Mouse (Mus musculus) embryonic facial prominence, embryonic 14.5 days (tissue): ENCODE data around the gene Rbm45. TPM values are rescaled to one million over a fixed set of nuclear protein-coding genes. Genes with fewer than 3 reads are reported as not detected.

Experiments used
- ATAC-seq: fragments of 200-750 bp; cut with Nextera tagmentation; 2 replicates; pipeline ENCODE4 v1.8.0; 2017; ENCODE audit warnings: low read depth, moderate number of reproducible peaks, moderate TSS enrichment
- DNase-seq: peaks from one replicate; pipeline ENCODE4 v3.0.0-alpha.2; 2015; ENCODE audit warnings: low spot score
- H3K27ac ChIP-seq: fragments of 300-500 bp; sonication (generic); replicated peaks from 2 replicates; pipeline ENCODE4 v1.5.1; 2014; ENCODE audit warnings: low read depth, mild to moderate bottlenecking, low read length, moderate library complexity
- H3K27me3 ChIP-seq: fragments of 300-500 bp; sonication (generic); replicated peaks from 2 replicates; pipeline ENCODE4 v1.6.1; 2014; ENCODE audit warnings: low read length; ENCODE audit not compliant: control insufficient read depth, insufficient read depth
- H3K36me3 ChIP-seq: fragments of 300-500 bp; sonication (generic); 2 replicates; pipeline ENCODE4 v1.6.1; 2014; ENCODE audit warnings: low read length, mixed read lengths; ENCODE audit not compliant: control insufficient read depth, insufficient read depth
- H3K4me1 ChIP-seq: fragments of 300-500 bp; sonication (generic); 2 replicates; pipeline ENCODE4 v1.6.1; 2014; ENCODE audit warnings: antibody characterized with exemption, low read length; ENCODE audit not compliant: control insufficient read depth, insufficient read depth
- H3K4me2 ChIP-seq: fragments of 300-500 bp; sonication (generic); 2 replicates; pipeline ENCODE4 v1.6.1; 2014; ENCODE audit warnings: low read depth, mild to moderate bottlenecking, low read length, moderate library complexity, mixed read lengths
- H3K4me3 ChIP-seq: fragments of 300-500 bp; sonication (generic); 2 replicates; pipeline ENCODE4 v1.5.1; 2014; ENCODE audit warnings: low read depth, mild to moderate bottlenecking, low read length
- H3K9ac ChIP-seq: fragments of 300-500 bp; sonication (generic); 2 replicates; pipeline ENCODE4 v1.6.1; 2014; ENCODE audit warnings: low read depth, mild to moderate bottlenecking, low read length, moderate library complexity, mixed read lengths
- H3K9me3 ChIP-seq: fragments of 300-500 bp; sonication (generic); 2 replicates; pipeline ENCODE4 v1.6.1; 2016; ENCODE audit warnings: low read length; ENCODE audit not compliant: control insufficient read depth
- WGBS: fragments of 180-500 bp; shearing (Covaris S2); extraction: QIAGEN DNeasy Blood & Tissue Kit; methylation state at CpG from one replicate; pipeline ENCODE4 v1.1.7; 2014; 5-methylcytosine and 5-hydroxymethylcytosine counted together
- polyA plus RNA-seq: library from polyadenylated mRNA; unstranded; fragments of >200 nt; fragmentation: Nextera tagmentation; extraction: Ambion mirVana; gene quantifications from 2 replicates; pipeline ENCODE4 v1.2.1, GENCODE M21; 2014

Gene Rbm45
- polyA plus RNA-seq, 1 experiment from 2014 or later, result 16.0 TPM

DNA sequence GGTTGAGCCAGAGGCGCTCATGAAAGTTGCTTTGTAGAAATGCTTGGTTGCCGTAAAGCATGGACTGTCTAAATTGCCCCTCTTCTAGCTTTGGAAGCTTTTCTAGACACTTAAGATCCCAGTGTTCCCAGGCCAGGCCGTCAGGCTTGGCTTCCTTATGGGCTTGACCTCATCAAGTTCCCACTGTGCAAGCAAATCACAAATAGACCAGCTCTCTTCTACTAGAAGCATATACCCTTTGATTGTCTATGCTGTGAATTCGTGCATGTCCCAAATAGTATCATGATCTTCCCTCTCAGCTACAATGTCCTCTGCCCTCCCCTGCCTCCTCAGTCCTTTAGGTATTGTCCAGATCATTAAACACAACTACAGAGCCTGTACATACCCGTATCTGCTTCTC is 60.1 kb downstream of the Rbm45 start:
- DNase-seq (no peak), ATAC-seq (no peak)
- WGBS, result 78% methylated on average over 5 of the region's 5 CpGs
- Histone ChIP-seq H3K27me3 (no peaks in the 10 kb centered on the region), H3K36me3 (no peaks in the 10 kb centered on the region), H3K27ac (no peak overlapping the region), H3K9me3 (no peaks in the 10 kb centered on the region), H3K9ac (no peak overlapping the region), H3K4me3 (no peak overlapping the region), H3K4me1 (no peaks in the 10 kb centered on the region), H3K4me2 (no peak overlapping the region)

DNA sequence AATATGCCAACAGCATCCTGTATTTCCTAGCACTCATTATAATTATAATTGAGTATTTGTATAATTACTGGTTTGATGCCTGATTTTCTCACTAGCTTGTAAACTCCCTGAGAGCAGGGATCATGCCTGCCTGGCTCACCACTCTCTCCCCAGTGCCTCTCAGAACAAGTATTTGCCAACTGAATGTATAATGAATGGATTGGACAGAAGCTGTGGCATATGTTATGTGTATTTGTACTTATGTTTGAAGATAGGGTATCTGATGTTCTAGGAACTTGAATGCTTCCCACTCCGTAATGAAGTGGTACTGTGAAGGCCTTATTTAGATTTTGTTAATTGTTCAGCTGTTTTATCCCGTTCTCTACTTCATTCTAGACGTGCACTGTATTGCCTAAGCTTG is 60.8 kb downstream of the Rbm45 start:
- Histone ChIP-seq H3K27ac (no peak overlapping the region), H3K4me3 (no peak overlapping the region), H3K27me3 (no peaks in the 10 kb centered on the region), H3K4me2 (no peak overlapping the region), H3K36me3 (no peaks in the 10 kb centered on the region), H3K4me1 (no peaks in the 10 kb centered on the region), H3K9ac (no peak overlapping the region), H3K9me3 (no peaks in the 10 kb centered on the region)
- DNase-seq (no peak), ATAC-seq (no peak)
- WGBS, result 95% methylated on average over 3 of the region's 3 CpGs

Other genes with a start within 250 kb of the Rbm45 start
- 0.21 and 0.31 TPM in 2 replicates for gene Pde11a, start 31.2 kb upstream of the Rbm45 start, polyA plus RNA-seq
- not detected in 2 replicates for gene Cyct, start 9.5 kb upstream of the Rbm45 start, polyA plus RNA-seq
- 11.0 and 11.5 TPM in 2 replicates for gene Osbpl6, start 36.5 kb downstream of the Rbm45 start, polyA plus RNA-seq